Mouse (Mus musculus) lung, embryonic 16.5 days (tissue): ENCODE data around the gene Cherp. TPM values are rescaled to one million over a fixed set of nuclear protein-coding genes. Genes with fewer than 3 reads are reported as not detected.

Experiments
- ATAC-seq: fragments of 200-750 bp; cut with Nextera tagmentation; 2 replicates; pipeline ENCODE4 v1.8.0; 2017; ENCODE audit warnings: low read depth, mild to moderate bottlenecking, moderate library complexity
- H3K27ac ChIP-seq: fragments of 300-500 bp; sonication (generic); 2 replicates; pipeline ENCODE4 v1.5.1; 2014; ENCODE audit warnings: mild to moderate bottlenecking, control low read depth, low read length
- H3K27me3 ChIP-seq: fragments of 300-500 bp; sonication (generic); 2 replicates; pipeline ENCODE4 v1.6.1; 2014; ENCODE audit warnings: low read depth, low read length, mixed read lengths; ENCODE audit not compliant: control insufficient read depth, insufficient read depth
- H3K36me3 ChIP-seq: fragments of 300-500 bp; sonication (generic); 2 replicates; pipeline ENCODE4 v1.6.1; 2014; ENCODE audit warnings: low read length; ENCODE audit not compliant: control insufficient read depth, insufficient read depth
- H3K4me1 ChIP-seq: fragments of 300-500 bp; sonication (generic); replicated peaks from 2 replicates; pipeline ENCODE4 v1.6.1; 2014; ENCODE audit warnings: low read length, mixed read lengths; ENCODE audit not compliant: control insufficient read depth, insufficient read depth
- H3K4me2 ChIP-seq: fragments of 300-500 bp; sonication (generic); 2 replicates; pipeline ENCODE4 v1.6.1; 2014; ENCODE audit warnings: low read depth, low read length, control low read depth
- H3K4me3 ChIP-seq: fragments of 300-500 bp; sonication (generic); 2 replicates; pipeline ENCODE4 v1.5.1; 2014; ENCODE audit warnings: mild to moderate bottlenecking, low read length, control low read depth
- H3K9ac ChIP-seq: fragments of 300-500 bp; sonication (generic); 2 replicates; pipeline ENCODE4 v1.6.1; 2014; ENCODE audit warnings: low read length, control low read depth
- H3K9me3 ChIP-seq: fragments of 300-500 bp; sonication (generic); 2 replicates; pipeline ENCODE4 v1.6.1; 2016; ENCODE audit warnings: low read length; ENCODE audit not compliant: control insufficient read depth
- WGBS: fragments of 180-500 bp; shearing (Covaris S2); extraction: QIAGEN DNeasy Blood & Tissue Kit; methylation state at CpG from one replicate; pipeline ENCODE4 v1.1.7; 2014; 5-methylcytosine and 5-hydroxymethylcytosine counted together
- polyA plus RNA-seq: library from polyadenylated mRNA; unstranded; fragments of >200 nt; fragmentation: Nextera tagmentation; extraction: Ambion mirVana; gene quantifications from 2 replicates; pipeline ENCODE4 v1.2.1, GENCODE M21; 2015

Gene Cherp
- 55.8 and 68.3 TPM in 2 replicates for polyA plus RNA-seq

GRCm38 (mm10) chr8:72474826-72475546, at the start of gene Cherp:
Gene Cherp (minus strand): TSS chr8:72475226.
- Histone ChIP-seq H3K4me2 (peak within 1 kb of the TSS; percentile 94), H3K27ac (peak within 1 kb of the TSS; percentile 90), H3K9ac (peak within 1 kb of the TSS; percentile 94), H3K27me3 (no peaks in the 10 kb centered on the region), H3K9me3 (peaks cover 5% of the 10 kb centered on the region; the same call in 1 of the 2 replicates), H3K4me1 (peaks cover 16% of the 10 kb centered on the region), H3K4me3 (peak within 1 kb of the TSS; percentile 94), H3K36me3 (peaks cover 32% of the 10 kb centered on the region)
- WGBS, result 0% methylated on average over 80 of the region's 80 CpGs
- peak; percentile 97 for ATAC-seq

- Histone ChIP-seq H3K4me2 (no peak overlapping the region), H3K9me3 (no peaks in the 10 kb centered on the region), H3K27me3 (no peaks in the 10 kb centered on the region), H3K27ac (no peak overlapping the region), H3K9ac (no peak overlapping the region), H3K4me3 (no peak overlapping the region), H3K36me3 (no peaks in the 10 kb centered on the region), H3K4me1 (no peaks in the 10 kb centered on the region)
- ATAC-seq, result no peak
These were observed 46.9 kb upstream of the Cherp start for GRCm38 (mm10) chr8:72521888-72522287.

DNA sequence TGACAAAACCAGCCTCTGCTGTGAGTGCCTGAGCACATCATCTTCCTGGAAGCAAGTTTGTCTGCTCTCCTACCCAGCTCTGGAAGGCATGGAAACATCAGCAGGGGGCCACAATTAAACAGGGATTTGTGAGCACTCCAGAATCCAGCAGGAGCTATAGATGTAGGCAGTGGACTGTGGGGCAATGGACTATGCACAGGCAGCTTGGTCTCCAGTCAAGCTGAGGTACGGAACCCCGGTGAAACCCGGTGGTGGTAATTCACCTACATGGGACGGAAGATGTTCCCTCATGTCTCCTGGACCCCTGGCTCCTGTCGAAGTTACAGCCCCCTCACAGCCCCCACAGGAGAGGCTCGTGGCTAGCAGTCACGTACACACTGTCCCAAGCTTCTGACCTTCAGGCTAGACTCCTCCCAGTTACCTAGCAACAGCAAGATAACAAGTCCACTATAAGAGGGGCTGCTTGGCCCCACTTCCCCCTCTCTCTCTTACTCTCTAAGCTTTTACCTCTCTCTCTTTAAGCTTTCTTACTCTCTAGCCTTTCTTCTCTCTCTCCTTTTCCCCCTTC, 42.5 kb upstream of the Cherp start:
- H3K4me2 ChIP-seq, result no peak overlapping the region
- 57% methylated on average over 7 of the region's 7 CpGs for whole genome bisulfite sequencing
- no peak for ATAC-seq

GRCm38 (mm10) chr8:72513158-72513557, 38.1 kb upstream of the Cherp start:
- Histone ChIP-seq H3K4me3 (no peak overlapping the region), H3K9me3 (no peaks in the 10 kb centered on the region), H3K27me3 (no peaks in the 10 kb centered on the region), H3K4me1 (no peaks in the 10 kb centered on the region), H3K9ac (no peak overlapping the region), H3K4me2 (no peak overlapping the region), H3K36me3 (no peaks in the 10 kb centered on the region; the same call in 1 of the 2 replicates), H3K27ac (no peak overlapping the region)
- no peak for ATAC-seq
- WGBS, result 56% methylated on average over 1 of the region's 1 CpGs

More for the DNA sequence above, 42.5 kb upstream of the Cherp start:
- no peaks in the 10 kb centered on the region; the same call in 1 of the 2 replicates for H3K36me3 ChIP-seq
- no peaks in the 10 kb centered on the region for H3K27me3 ChIP-seq
- H3K4me3 ChIP-seq, result no peak overlapping the region
- H3K9ac ChIP-seq, result no peak overlapping the region
- no peaks in the 10 kb centered on the region for H3K4me1 ChIP-seq
- H3K9me3 ChIP-seq, result no peaks in the 10 kb centered on the region
- H3K27ac ChIP-seq, result no peak overlapping the region

GRCm38 (mm10) chr8:72512648-72513047, 37.6 kb upstream of the Cherp start:
- no peaks in the 10 kb centered on the region for H3K27me3 ChIP-seq
- 84% methylated on average over 1 of the region's 1 CpGs for WGBS
- H3K36me3 ChIP-seq, result no peaks in the 10 kb centered on the region; the same call in 1 of the 2 replicates
- ATAC-seq, result no peak
- H3K4me1 ChIP-seq, result no peaks in the 10 kb centered on the region
- no peak overlapping the region for H3K27ac ChIP-seq
- H3K9ac ChIP-seq, result no peak overlapping the region
- H3K4me2 ChIP-seq, result no peak overlapping the region
- H3K4me3 ChIP-seq, result no peak overlapping the region
- H3K9me3 ChIP-seq, result no peaks in the 10 kb centered on the region

DNA sequence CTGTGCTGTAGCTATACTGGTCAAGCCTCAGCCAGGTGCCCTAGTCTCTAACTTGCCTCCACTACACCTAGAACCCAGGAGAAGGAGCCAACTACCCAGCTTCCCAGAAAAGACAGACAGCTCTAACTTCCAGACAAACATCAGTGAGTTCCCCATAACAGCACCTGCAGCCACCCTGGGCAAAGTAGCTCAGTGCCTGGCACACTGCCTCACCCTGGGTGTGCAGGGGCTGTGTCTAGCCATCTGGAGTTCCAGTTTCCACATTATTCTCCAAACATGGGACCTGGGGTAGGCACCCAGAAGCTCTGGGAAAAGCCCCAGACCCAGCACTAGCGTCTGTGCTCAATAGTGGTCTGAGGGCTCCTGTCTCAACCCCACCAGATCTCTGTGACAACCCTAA, 32.5 kb upstream of the Cherp start:
- Histone ChIP-seq H3K9me3 (no peaks in the 10 kb centered on the region), H3K4me2 (no peak overlapping the region), H3K9ac (no peak overlapping the region), H3K27ac (no peak overlapping the region), H3K27me3 (no peaks in the 10 kb centered on the region), H3K4me3 (no peak overlapping the region), H3K4me1 (no peaks in the 10 kb centered on the region), H3K36me3 (no peaks in the 10 kb centered on the region)
- WGBS, result 77% methylated on average over 1 of the region's 1 CpGs
- no peak for ATAC-seq

GRCm38 (mm10) chr8:72504637-72505314, 29.8 kb upstream of the Cherp start:
- no peak overlapping the region for H3K27ac ChIP-seq
- no peaks in the 10 kb centered on the region for H3K36me3 ChIP-seq
- no peak overlapping the region for H3K4me2 ChIP-seq
- ATAC-seq, result no peak
- no peak overlapping the region for H3K9ac ChIP-seq
- no peak overlapping the region for H3K4me3 ChIP-seq
- no peaks in the 10 kb centered on the region for H3K9me3 ChIP-seq
- H3K27me3 ChIP-seq, result no peaks in the 10 kb centered on the region
- no peaks in the 10 kb centered on the region for H3K4me1 ChIP-seq

DNA sequence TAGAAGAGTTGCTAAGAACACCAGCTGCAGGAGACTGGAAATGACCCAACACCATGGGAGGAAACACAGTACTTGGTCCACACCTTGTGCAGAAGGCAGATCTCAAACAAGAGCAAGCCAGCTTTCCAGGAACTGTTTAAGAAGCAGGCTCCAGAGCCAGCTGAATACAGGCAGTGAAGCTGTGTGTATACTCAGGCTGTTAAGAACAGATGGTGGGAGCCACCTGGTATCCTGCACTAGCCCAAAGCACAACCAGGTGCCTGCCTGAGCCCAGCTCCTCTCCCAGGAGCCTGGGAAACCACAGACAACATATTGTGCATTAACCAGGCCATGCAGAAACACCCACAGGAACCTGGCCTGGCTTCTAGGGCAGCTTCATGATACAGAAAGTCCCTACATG, 29.1 kb upstream of the Cherp start:
- H3K36me3 ChIP-seq, result no peaks in the 10 kb centered on the region
- H3K9me3 ChIP-seq, result no peaks in the 10 kb centered on the region
- H3K27ac ChIP-seq, result no peak overlapping the region
- H3K27me3 ChIP-seq, result no peaks in the 10 kb centered on the region
- no peak overlapping the region for H3K4me2 ChIP-seq
- H3K4me3 ChIP-seq, result no peak overlapping the region
- H3K9ac ChIP-seq, result no peak overlapping the region
- no peak for ATAC-seq
- H3K4me1 ChIP-seq, result no peaks in the 10 kb centered on the region

DNA sequence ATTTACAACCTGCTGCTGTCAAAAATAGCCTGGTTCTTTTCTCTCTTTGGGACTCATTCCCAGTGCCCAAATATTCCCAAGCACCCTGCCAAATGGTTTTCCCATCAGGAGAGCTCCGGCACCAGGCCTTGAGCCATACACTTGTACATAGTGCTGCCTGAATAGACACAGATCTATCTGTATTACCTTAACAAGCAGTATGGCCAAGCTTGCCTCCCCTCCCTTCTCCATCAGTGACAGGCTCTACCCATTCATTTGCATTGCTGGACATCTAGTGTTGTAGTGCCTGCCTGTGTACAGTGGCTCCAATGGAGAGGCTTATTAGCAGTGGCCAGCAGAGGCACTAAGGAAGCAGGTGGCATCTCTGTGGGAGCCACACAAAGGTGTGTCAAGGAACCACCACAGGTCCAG, 25.5 kb upstream of the Cherp start:
- ATAC-seq, result no peak
- H3K4me2 ChIP-seq, result no peak overlapping the region
- H3K27me3 ChIP-seq, result no peaks in the 10 kb centered on the region
- no peak overlapping the region for H3K9ac ChIP-seq
- H3K36me3 ChIP-seq, result peaks cover 12% of the 10 kb centered on the region
- H3K4me3 ChIP-seq, result no peak overlapping the region
- H3K27ac ChIP-seq, result no peak overlapping the region
- H3K9me3 ChIP-seq, result no peaks in the 10 kb centered on the region
- WGBS, result 95% methylated on average over 1 of the region's 1 CpGs
- H3K4me1 ChIP-seq, result no peaks in the 10 kb centered on the region
